Mouse (Mus musculus): ENCODE measurements around the gene Slc39a5. TPM values are rescaled to one million over a fixed set of nuclear protein-coding genes. Genes with fewer than 3 reads are reported as not detected.

The Slc39a5 gene
- polyA plus RNA-seq, 1 experiment, result 114 TPM

DNA sequence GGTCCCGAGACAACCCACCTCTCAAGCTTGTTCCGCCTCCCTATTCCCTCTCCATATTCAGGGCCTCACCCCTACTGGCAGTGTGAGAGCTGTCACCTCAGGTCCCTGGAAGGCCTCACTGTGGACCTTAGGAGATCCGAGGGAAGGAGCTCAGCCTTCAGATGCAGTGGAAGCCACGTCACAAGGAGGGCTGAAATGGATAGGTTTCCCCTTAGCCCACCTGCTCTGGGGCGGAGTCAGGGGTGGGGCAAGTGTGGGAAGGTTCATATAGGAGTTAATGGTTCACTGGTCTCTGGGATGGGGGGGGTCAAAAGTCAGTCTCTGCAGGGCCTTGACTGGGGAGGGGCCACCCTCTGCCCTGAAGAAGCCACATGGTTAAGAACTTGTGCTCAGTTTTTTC lies 691 bp downstream of the Slc39a5 start:
- H3K4me3 ChIP-seq (ENCODE audit: insufficient read depth, low read depth, low read length), result no peak overlapping the region
- DNase-seq, result peak; percentile 69
- no peaks in the 10 kb centered on the region for H3K36me3 ChIP-seq (ENCODE audit: control insufficient read depth, insufficient read depth, low read length)
- H3K4me1 ChIP-seq (ENCODE audit: control insufficient read depth, insufficient read depth, low read length), result no peaks in the 10 kb centered on the region; the same call in 1 of the 2 replicates
- no peaks in the 10 kb centered on the region for H3K27me3 ChIP-seq (replicated peaks; ENCODE audit: control insufficient read depth, insufficient read depth, low read length)
- H3K27ac ChIP-seq (ENCODE audit: insufficient read depth, low read depth, low read length), result no peak overlapping the region
- TF ChIP-seq CTCF (conservative IDR thresholded peaks at IDR 0.05; ENCODE audit: insufficient read depth, insufficient read length, low read depth, low read length) (no peak), POLR2A (IDR thresholded peaks at IDR 0.05; ENCODE audit: low read depth, low read length) (no peak)
- WGBS, result 40% methylated on average over 5 of the region's 5 CpGs

DNA sequence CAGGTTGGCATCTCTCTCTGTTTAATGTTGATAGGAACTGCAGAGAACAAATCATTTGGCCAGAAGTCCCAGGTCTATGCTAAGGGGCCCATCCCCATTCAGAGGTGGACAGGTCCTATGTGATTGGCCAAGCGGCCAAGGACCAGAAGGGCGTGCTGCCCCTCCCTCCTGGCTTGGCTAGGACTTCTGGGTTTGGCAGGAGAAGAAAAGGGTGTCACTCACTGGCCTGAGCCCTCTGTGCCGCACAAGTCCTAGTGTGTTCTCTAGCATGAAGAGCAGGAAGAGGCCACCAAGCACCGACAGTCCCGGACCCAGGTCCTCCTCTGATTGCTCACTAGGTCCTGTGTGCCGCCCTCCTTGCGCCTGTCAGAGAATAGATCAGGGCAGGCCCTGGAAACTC lies 3.6 kb downstream of the Slc39a5 start:
- Histone ChIP-seq H3K4me3 (ENCODE audit: insufficient read depth, low read depth, low read length) (no peak overlapping the region), H3K4me1 (ENCODE audit: control insufficient read depth, insufficient read depth, low read length) (no peaks in the 10 kb centered on the region; the same call in 1 of the 2 replicates), H3K36me3 (ENCODE audit: control insufficient read depth, insufficient read depth, low read length) (no peaks in the 10 kb centered on the region; the same call in 1 of the 2 replicates), H3K27me3 (replicated peaks; ENCODE audit: control insufficient read depth, insufficient read depth, low read length) (no peaks in the 10 kb centered on the region), H3K27ac (ENCODE audit: insufficient read depth, low read depth, low read length) (no peak overlapping the region)
- peak; percentile 32 for DNase-seq
- no peak for TF ChIP-seq POLR2A (IDR thresholded peaks at IDR 0.05; ENCODE audit: low read depth, low read length)
- TF ChIP-seq CTCF (conservative IDR thresholded peaks at IDR 0.05; ENCODE audit: insufficient read depth, insufficient read length, low read depth, low read length), result no peak
- 44% methylated on average over 7 of the region's 7 CpGs for WGBS

DNA sequence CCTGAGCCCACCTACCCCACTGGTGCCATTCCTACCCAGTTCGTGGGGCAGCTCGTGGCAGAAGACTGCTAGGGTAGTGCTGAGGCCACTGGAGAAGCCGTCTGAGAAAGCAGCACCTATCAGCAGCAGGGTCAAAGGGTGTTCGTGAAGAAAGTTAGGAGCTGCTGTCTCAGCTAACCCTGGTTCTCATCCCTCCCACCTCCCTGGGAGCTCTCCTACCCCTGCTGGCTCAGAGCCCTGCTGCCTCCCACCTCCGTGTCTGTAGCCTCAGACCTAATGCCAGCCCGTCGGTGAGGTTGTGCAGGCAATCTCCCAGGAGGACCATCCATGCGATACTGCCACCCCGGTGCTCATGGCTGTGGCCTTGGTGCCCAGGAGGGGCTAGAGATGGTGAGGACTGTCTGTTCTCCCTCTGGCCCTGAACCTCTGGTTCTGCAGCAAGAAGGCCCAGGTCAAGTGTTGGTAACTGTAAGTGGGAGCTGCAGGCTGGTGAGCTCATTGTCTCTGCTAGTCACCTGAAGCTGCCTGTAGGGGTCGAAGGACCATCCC lies 4.2 kb downstream of the Slc39a5 start:
- Histone ChIP-seq H3K27me3 (replicated peaks; ENCODE audit: control insufficient read depth, insufficient read depth, low read length) (no peaks in the 10 kb centered on the region), H3K36me3 (ENCODE audit: control insufficient read depth, insufficient read depth, low read length) (no peaks in the 10 kb centered on the region; the same call in 1 of the 2 replicates), H3K4me1 (ENCODE audit: control insufficient read depth, insufficient read depth, low read length) (no peaks in the 10 kb centered on the region; the same call in 1 of the 2 replicates), H3K4me3 (ENCODE audit: insufficient read depth, low read depth, low read length) (no peak overlapping the region), H3K27ac (ENCODE audit: insufficient read depth, low read depth, low read length) (no peak overlapping the region)
- peak; percentile 54 for DNase-seq
- TF ChIP-seq CTCF (conservative IDR thresholded peaks at IDR 0.05; ENCODE audit: insufficient read depth, insufficient read length, low read depth, low read length) (no peak), POLR2A (IDR thresholded peaks at IDR 0.05; ENCODE audit: low read depth, low read length) (no peak)
- 54% methylated on average over 10 of the region's 10 CpGs for WGBS

DNA sequence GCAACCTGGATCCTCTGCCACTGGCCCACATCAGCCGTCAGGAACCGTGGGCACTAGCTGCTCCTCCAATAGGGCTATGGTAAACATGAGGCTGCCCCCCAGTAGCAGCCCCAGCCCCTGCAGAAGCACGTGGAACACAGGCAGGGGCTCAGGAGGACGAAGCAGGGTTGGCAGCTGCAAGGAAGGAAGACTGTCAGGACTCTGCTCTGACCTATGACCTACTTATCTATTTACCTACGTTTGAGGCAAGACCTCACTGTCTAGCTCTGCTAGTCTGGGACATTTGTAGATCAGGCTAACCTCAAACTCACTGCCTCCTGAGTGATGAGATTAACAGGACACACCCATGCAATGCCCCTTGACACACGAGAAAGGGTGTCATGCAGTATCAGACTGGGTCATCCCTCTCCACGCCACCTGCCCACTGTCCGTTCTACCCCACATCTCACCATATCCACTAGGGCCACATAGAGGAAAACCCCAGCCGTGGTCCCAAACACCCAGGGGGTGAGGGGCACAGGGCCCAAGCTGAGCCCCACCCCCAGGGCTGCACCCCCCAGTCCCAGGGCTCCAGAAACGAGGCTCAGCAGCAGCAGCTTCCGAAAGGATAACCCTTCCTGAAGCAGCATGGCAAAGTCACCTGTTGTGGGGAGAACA lies 4.9 kb downstream of the Slc39a5 start:
- Histone ChIP-seq H3K4me1 (ENCODE audit: control insufficient read depth, insufficient read depth, low read length) (no peaks in the 10 kb centered on the region; the same call in 1 of the 2 replicates), H3K27ac (ENCODE audit: insufficient read depth, low read depth, low read length) (no peak overlapping the region), H3K4me3 (ENCODE audit: insufficient read depth, low read depth, low read length) (no peak overlapping the region), H3K27me3 (replicated peaks; ENCODE audit: control insufficient read depth, insufficient read depth, low read length) (no peaks in the 10 kb centered on the region), H3K36me3 (ENCODE audit: control insufficient read depth, insufficient read depth, low read length) (no peaks in the 10 kb centered on the region; the same call in 1 of the 2 replicates)
- DNase-seq, result no peak
- WGBS, result 59% methylated on average over 11 of the region's 11 CpGs
- TF ChIP-seq CTCF (conservative IDR thresholded peaks at IDR 0.05; ENCODE audit: insufficient read depth, insufficient read length, low read depth, low read length) (no peak), POLR2A (IDR thresholded peaks at IDR 0.05; ENCODE audit: low read depth, low read length) (no peak)

DNA sequence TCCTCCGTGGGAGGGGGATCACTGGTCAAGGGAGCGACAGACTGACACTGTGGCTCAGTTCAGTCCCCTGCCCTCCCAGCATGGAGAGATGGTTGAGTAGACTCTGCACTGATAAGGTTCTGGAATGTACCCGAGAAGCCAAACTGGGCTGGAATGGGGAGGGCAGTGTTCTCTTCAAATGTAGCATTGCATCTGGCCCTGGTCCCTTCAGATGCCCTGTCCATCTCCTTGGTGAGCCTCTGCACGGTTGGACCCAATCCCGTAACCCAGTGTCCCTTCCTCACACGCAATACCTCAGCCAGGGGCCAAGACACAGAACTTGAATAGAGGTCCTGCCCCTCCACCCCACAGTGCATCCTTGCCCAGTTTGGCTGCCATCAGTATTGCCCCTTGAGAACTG lies 9.2 kb downstream of the Slc39a5 start:
- WGBS, result 76% methylated on average over 6 of the region's 6 CpGs
- TF ChIP-seq POLR2A (IDR thresholded peaks at IDR 0.05; ENCODE audit: low read depth, low read length), result no peak
- no peak for TF ChIP-seq CTCF (conservative IDR thresholded peaks at IDR 0.05; ENCODE audit: insufficient read depth, insufficient read length, low read depth, low read length)
- H3K36me3 ChIP-seq (ENCODE audit: control insufficient read depth, insufficient read depth, low read length), result peaks cover 1% of the 10 kb centered on the region
- DNase-seq, result no peak
- H3K4me1 ChIP-seq (ENCODE audit: control insufficient read depth, insufficient read depth, low read length), result no peaks in the 10 kb centered on the region; the same call in 1 of the 2 replicates
- no peak overlapping the region for H3K4me3 ChIP-seq (ENCODE audit: insufficient read depth, low read depth, low read length)
- no peak overlapping the region for H3K27ac ChIP-seq (ENCODE audit: insufficient read depth, low read depth, low read length)
- no peaks in the 10 kb centered on the region for H3K27me3 ChIP-seq (replicated peaks; ENCODE audit: control insufficient read depth, insufficient read depth, low read length)

DNA sequence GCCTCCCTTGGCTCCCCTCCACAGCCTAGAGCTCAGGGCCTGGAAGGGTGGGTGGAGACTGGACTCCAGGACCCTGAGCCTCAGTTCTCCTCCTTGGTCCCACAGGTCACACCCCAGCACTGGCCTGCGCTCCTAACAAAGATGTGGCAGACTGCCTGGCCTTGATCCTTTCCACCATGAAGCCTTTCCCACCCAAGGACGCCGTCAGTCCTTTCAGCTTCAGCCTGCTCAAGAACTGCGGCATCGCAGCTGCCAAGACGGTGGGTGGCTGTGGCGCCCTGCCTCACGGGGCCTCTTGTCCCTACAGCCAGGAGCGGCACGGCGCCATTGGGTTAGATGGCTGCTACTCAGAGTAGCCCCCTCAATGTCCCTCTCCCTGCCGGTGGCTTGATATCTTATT lies 10.7 kb downstream of the Slc39a5 start:
- Histone ChIP-seq H3K36me3 (ENCODE audit: control insufficient read depth, insufficient read depth, low read length) (peaks cover 1% of the 10 kb centered on the region), H3K4me3 (ENCODE audit: insufficient read depth, low read depth, low read length) (no peak overlapping the region), H3K27me3 (replicated peaks; ENCODE audit: control insufficient read depth, insufficient read depth, low read length) (no peaks in the 10 kb centered on the region), H3K27ac (ENCODE audit: insufficient read depth, low read depth, low read length) (no peak overlapping the region), H3K4me1 (ENCODE audit: control insufficient read depth, insufficient read depth, low read length) (no peaks in the 10 kb centered on the region)
- no peak for DNase-seq
- TF ChIP-seq POLR2A (IDR thresholded peaks at IDR 0.05; ENCODE audit: low read depth, low read length), result no peak
- TF ChIP-seq CTCF (conservative IDR thresholded peaks at IDR 0.05; ENCODE audit: insufficient read depth, insufficient read length, low read depth, low read length), result no peak
- 93% methylated on average over 12 of the region's 12 CpGs for WGBS

DNA sequence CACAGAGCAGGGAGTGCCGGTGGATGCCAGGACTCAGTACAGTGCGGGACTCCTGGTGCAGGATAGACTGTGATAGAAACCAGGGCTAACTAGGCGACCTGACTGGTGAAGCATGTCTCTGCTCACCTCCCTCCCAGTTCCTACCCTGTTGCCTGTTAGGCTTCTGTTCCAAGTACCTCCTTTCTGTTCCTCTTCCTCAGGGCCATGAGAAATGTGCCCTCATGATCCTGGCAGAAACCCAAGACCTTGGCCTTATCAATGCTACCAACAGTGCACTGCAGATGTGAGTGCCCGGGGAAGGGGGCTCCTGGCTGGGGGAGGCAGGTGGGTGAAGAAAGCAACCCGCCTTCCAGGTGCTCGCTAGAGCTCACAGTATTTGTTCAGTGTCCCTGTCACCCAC lies 11.5 kb downstream of the Slc39a5 start:
- Histone ChIP-seq H3K4me3 (ENCODE audit: insufficient read depth, low read depth, low read length) (no peak overlapping the region), H3K27me3 (replicated peaks; ENCODE audit: control insufficient read depth, insufficient read depth, low read length) (no peaks in the 10 kb centered on the region), H3K27ac (ENCODE audit: insufficient read depth, low read depth, low read length) (no peak overlapping the region), H3K4me1 (ENCODE audit: control insufficient read depth, insufficient read depth, low read length) (no peaks in the 10 kb centered on the region), H3K36me3 (ENCODE audit: control insufficient read depth, insufficient read depth, low read length) (peaks cover 1% of the 10 kb centered on the region)
- TF ChIP-seq CTCF (conservative IDR thresholded peaks at IDR 0.05; ENCODE audit: insufficient read depth, insufficient read length, low read depth, low read length), result no peak
- TF ChIP-seq POLR2A (IDR thresholded peaks at IDR 0.05; ENCODE audit: low read depth, low read length), result no peak
- DNase-seq, result no peak
- WGBS, result 77% methylated on average over 6 of the region's 6 CpGs
